Mouse (Mus musculus) heart, postnatal 0 days (tissue): Measurements from ENCODE around the gene Plxna4.

ENCODE experiments used
- CTCF ChIP-seq: IDR thresholded peaks from 2 replicates; pipeline ENCODE4 v1.5.1; 2016; ENCODE audit warnings: antibody characterized with exemption, control low read depth, low read depth
- EP300 ChIP-seq: IDR thresholded peaks from 2 replicates; pipeline ENCODE4 v1.6.1; 2016; ENCODE audit warnings: antibody characterized with exemption, low read depth

- TF ChIP-seq CTCF (no peak), EP300 (no peak)
These were observed 394.9 kb downstream of the Plxna4 start for GRCm38 (mm10) chr6:32193046-32193445.
